Mouse (Mus musculus): ENCODE data around the gene Pym1. TPM values are rescaled to one million over a fixed set of nuclear protein-coding genes. Genes with fewer than 3 reads are reported as not detected.

Pym1 gene
- polyA plus RNA-seq, 1 experiment from 2014 or later, result 42.0 TPM

DNA sequence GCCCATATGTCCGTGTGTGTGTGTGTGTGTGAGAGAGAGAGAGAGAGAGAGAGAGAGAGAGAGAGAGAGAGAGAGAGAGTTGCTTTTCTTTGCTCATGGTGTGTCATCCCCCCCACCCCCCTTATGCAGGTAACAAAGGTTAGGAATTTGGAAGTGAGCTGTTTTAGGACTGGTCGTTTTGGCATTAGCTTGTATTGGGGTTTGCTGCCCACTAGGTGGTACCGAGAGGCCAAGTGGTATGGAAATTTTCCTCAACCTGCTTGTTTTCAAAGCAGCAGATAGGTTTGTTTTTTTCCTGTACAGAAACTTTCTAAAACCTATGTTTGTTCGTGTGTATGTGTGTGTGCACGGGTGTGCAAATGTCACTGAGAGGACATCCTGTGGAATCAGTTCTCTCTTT, 26.0 kb downstream of the Pym1 start:
- Histone ChIP-seq H3K9me3 (ENCODE audit: control insufficient read depth, low read length) (no peaks in the 10 kb centered on the region), H3K27me3 (ENCODE audit: control insufficient read depth, insufficient read depth, low read length) (no peaks in the 10 kb centered on the region), H3K4me3 (replicated peaks; ENCODE audit: low read length) (no peak overlapping the region), H3K4me2 (replicated peaks) (no peak overlapping the region), H3K36me3 (replicated peaks; ENCODE audit: control insufficient read depth, insufficient read depth) (no peaks in the 10 kb centered on the region), H3K4me1 (replicated peaks; ENCODE audit: control insufficient read depth, insufficient read depth, low read length) (no peaks in the 10 kb centered on the region), H3K9ac (no peak overlapping the region), H3K27ac (no peak overlapping the region)
- no peak for DNase-seq (ENCODE audit: low spot score)
- no peak for ATAC-seq (ENCODE audit: low FRiP score)
- WGBS, result 36% methylated on average over 5 of the region's 5 CpGs

DNA sequence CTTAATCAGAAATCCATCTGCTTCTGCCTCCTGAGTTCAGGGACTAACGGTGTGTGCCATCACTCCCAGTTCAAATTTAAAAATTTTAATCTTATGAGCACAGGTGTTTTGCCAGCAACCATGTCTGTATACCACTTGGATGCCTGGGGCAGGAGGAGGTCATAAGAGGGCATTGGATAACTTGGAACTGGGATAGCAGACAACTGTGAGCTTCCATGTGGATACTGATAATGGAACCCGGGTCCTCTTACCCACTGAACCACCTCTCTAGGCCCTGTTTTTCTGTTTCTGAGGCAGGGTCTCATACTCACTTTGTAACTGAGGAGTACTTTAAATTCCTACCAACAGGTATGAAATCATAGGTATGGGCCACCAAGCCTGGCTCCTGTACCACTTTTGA, 30.8 kb downstream of the Pym1 start:
- Histone ChIP-seq H3K4me2 (replicated peaks) (no peak overlapping the region), H3K4me3 (replicated peaks; ENCODE audit: low read length) (no peak overlapping the region), H3K36me3 (replicated peaks; ENCODE audit: control insufficient read depth, insufficient read depth) (no peaks in the 10 kb centered on the region), H3K27ac (no peak overlapping the region), H3K4me1 (replicated peaks; ENCODE audit: control insufficient read depth, insufficient read depth, low read length) (no peaks in the 10 kb centered on the region), H3K9ac (no peak overlapping the region), H3K27me3 (ENCODE audit: control insufficient read depth, insufficient read depth, low read length) (no peaks in the 10 kb centered on the region), H3K9me3 (ENCODE audit: control insufficient read depth, low read length) (peaks cover 3% of the 10 kb centered on the region; the same call in 1 of the 2 replicates)
- WGBS, result 90% methylated on average over 2 of the region's 2 CpGs
- DNase-seq (ENCODE audit: low spot score) (no peak), ATAC-seq (ENCODE audit: low FRiP score) (no peak)

GRCm38 (mm10) chr10:128779011-128779795, 31.5 kb downstream of the Pym1 start:
- Histone ChIP-seq H3K9me3 (ENCODE audit: control insufficient read depth, low read length) (peaks cover 10% of the 10 kb centered on the region), H3K4me3 (replicated peaks; ENCODE audit: low read length) (no peak overlapping the region), H3K9ac (no peak overlapping the region), H3K4me2 (replicated peaks) (no peak overlapping the region), H3K27me3 (ENCODE audit: control insufficient read depth, insufficient read depth, low read length) (no peaks in the 10 kb centered on the region), H3K4me1 (replicated peaks; ENCODE audit: control insufficient read depth, insufficient read depth, low read length) (no peaks in the 10 kb centered on the region), H3K36me3 (replicated peaks; ENCODE audit: control insufficient read depth, insufficient read depth) (no peaks in the 10 kb centered on the region), H3K27ac (peak overlapping the region; percentile 38; the same call in 1 of the 2 replicates)
- ATAC-seq (ENCODE audit: low FRiP score) (no peak), DNase-seq (ENCODE audit: low spot score) (no peak)
- 38% methylated on average over 8 of the region's 8 CpGs for WGBS

DNA sequence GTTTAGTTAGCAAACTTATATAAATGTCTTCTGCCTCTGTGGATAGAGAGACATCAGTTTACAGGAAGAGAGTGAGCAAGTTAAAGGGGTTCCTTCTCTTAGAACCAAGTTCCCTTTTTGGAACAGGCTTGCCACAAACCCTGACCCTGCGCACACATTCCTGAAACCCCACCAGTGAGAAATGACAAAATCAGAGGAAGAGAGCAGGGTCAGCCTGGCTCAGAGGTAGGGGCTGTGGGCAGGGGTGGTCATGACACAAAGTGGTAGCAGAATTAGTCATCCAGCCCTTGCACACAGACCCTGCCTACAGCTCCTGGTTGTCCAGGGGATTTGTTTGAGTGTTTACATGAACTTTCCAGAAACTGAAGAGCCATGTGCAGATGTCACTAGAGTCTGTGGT, 32.5 kb downstream of the Pym1 start:
- H3K36me3 ChIP-seq (replicated peaks; ENCODE audit: control insufficient read depth, insufficient read depth), result no peaks in the 10 kb centered on the region
- no peak for ATAC-seq (ENCODE audit: low FRiP score)

DNA sequence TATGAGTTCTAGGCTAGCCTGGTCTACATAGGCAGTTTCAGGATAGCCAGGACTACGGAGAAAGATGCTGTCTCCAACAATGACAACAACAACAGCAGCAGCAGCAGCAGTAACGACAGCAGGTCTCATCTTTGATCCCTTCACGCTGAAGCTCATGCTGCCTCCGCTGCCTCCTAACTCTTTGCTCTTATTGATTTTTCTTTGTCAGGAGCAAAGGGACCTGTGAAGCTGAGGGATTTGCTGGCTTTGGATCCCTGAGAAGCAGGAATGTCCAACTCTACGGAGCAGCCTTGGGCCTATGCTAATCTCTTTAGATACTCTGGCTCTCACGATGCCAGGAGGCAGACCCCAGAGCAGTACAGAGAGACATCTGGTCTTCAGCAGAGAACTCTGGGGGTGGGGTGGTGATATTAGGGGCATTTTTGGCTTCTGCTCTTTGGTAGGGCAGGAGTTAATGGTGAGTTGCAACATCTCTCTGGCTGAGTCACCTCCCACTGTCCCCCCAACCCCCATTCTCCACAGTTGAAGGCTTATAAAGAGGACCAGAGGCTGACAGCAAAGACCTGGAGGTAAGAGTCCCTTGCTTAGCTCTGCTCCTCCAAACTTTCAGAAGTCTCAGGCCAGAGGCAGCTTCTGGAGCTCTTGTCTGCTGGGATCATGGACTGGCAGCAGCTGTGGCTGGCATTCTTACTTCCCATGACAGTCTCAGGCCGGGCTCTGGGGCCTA, 42.9 kb downstream of the Pym1 start, which contains the start of gene Mmp19:
TSS of gene Mmp19 (plus strand) at position 513 of the 727 bp plus-strand sequence.
- Histone ChIP-seq H3K27ac (no peak within 1 kb of the TSS), H3K4me2 (replicated peaks) (no peak within 1 kb of the TSS), H3K4me3 (replicated peaks; ENCODE audit: low read length) (no peak within 1 kb of the TSS), H3K9me3 (ENCODE audit: control insufficient read depth, low read length) (no peaks in the 10 kb centered on the region), H3K27me3 (ENCODE audit: control insufficient read depth, insufficient read depth, low read length) (no peaks in the 10 kb centered on the region), H3K4me1 (replicated peaks; ENCODE audit: control insufficient read depth, insufficient read depth, low read length) (no peaks in the 10 kb centered on the region), H3K36me3 (replicated peaks; ENCODE audit: control insufficient read depth, insufficient read depth) (no peaks in the 10 kb centered on the region), H3K9ac (no peak within 1 kb of the TSS)
- DNase-seq (ENCODE audit: low spot score), result no peak
- 67% methylated on average over 7 of the region's 7 CpGs for WGBS
- ATAC-seq (ENCODE audit: low FRiP score), result no peak

More for the DNA sequence above, 32.5 kb downstream of the Pym1 start:
- no peaks in the 10 kb centered on the region for H3K4me1 ChIP-seq (replicated peaks; ENCODE audit: control insufficient read depth, insufficient read depth, low read length)
- 100% methylated on average over 1 of the region's 1 CpGs for WGBS
- no peaks in the 10 kb centered on the region for H3K27me3 ChIP-seq (ENCODE audit: control insufficient read depth, insufficient read depth, low read length)
- H3K27ac ChIP-seq, result no peak overlapping the region
- H3K4me3 ChIP-seq (replicated peaks; ENCODE audit: low read length), result no peak overlapping the region
- H3K4me2 ChIP-seq (replicated peaks), result no peak overlapping the region
- H3K9ac ChIP-seq, result no peak overlapping the region
- no peak for DNase-seq (ENCODE audit: low spot score)
- peaks cover 17% of the 10 kb centered on the region for H3K9me3 ChIP-seq (ENCODE audit: control insufficient read depth, low read length)

- no peaks in the 10 kb centered on the region for H3K27me3 ChIP-seq (ENCODE audit: control insufficient read depth, insufficient read depth, low read length)
- no peak overlapping the region for H3K4me3 ChIP-seq (replicated peaks; ENCODE audit: low read length)
- H3K36me3 ChIP-seq (replicated peaks; ENCODE audit: control insufficient read depth, insufficient read depth), result no peaks in the 10 kb centered on the region
- no peak overlapping the region for H3K9ac ChIP-seq
- no peak for DNase-seq (ENCODE audit: low spot score)
- H3K4me1 ChIP-seq (replicated peaks; ENCODE audit: control insufficient read depth, insufficient read depth, low read length), result no peaks in the 10 kb centered on the region
- H3K9me3 ChIP-seq (ENCODE audit: control insufficient read depth, low read length), result no peaks in the 10 kb centered on the region
- no peak overlapping the region for H3K27ac ChIP-seq
- ATAC-seq (ENCODE audit: low FRiP score), result no peak
- no peak overlapping the region for H3K4me2 ChIP-seq (replicated peaks)
These were observed 44.4 kb downstream of the Pym1 start for GRCm38 (mm10) chr10:128792041-128792440.

GRCm38 (mm10) chr10:128793258-128793657, 45.6 kb downstream of the Pym1 start:
- DNase-seq (ENCODE audit: low spot score) (no peak), ATAC-seq (ENCODE audit: low FRiP score) (no peak)
- Histone ChIP-seq H3K36me3 (replicated peaks; ENCODE audit: control insufficient read depth, insufficient read depth) (no peaks in the 10 kb centered on the region), H3K9ac (no peak overlapping the region), H3K4me2 (replicated peaks) (no peak overlapping the region), H3K27ac (no peak overlapping the region), H3K4me3 (replicated peaks; ENCODE audit: low read length) (no peak overlapping the region), H3K4me1 (replicated peaks; ENCODE audit: control insufficient read depth, insufficient read depth, low read length) (no peaks in the 10 kb centered on the region), H3K27me3 (ENCODE audit: control insufficient read depth, insufficient read depth, low read length) (no peaks in the 10 kb centered on the region), H3K9me3 (ENCODE audit: control insufficient read depth, low read length) (no peaks in the 10 kb centered on the region)
- 81% methylated on average over 1 of the region's 1 CpGs for WGBS

GRCm38 (mm10) chr10:128794391-128794790, 46.7 kb downstream of the Pym1 start:
- DNase-seq (ENCODE audit: low spot score) (no peak), ATAC-seq (ENCODE audit: low FRiP score) (no peak)
- WGBS, result 94% methylated on average over 5 of the region's 5 CpGs
- Histone ChIP-seq H3K4me2 (replicated peaks) (no peak overlapping the region), H3K9me3 (ENCODE audit: control insufficient read depth, low read length) (no peaks in the 10 kb centered on the region), H3K4me1 (replicated peaks; ENCODE audit: control insufficient read depth, insufficient read depth, low read length) (no peaks in the 10 kb centered on the region), H3K27ac (no peak overlapping the region), H3K27me3 (ENCODE audit: control insufficient read depth, insufficient read depth, low read length) (no peaks in the 10 kb centered on the region), H3K4me3 (replicated peaks; ENCODE audit: low read length) (no peak overlapping the region), H3K9ac (no peak overlapping the region), H3K36me3 (replicated peaks; ENCODE audit: control insufficient read depth, insufficient read depth) (no peaks in the 10 kb centered on the region; the same call in 1 of the 2 replicates)

GRCm38 (mm10) chr10:128795581-128795980, 47.9 kb downstream of the Pym1 start:
- DNase-seq (ENCODE audit: low spot score) (no peak), ATAC-seq (ENCODE audit: low FRiP score) (no peak)
- no peak overlapping the region for H3K4me3 ChIP-seq (replicated peaks; ENCODE audit: low read length)
- H3K27ac ChIP-seq, result no peak overlapping the region
- H3K9ac ChIP-seq, result no peak overlapping the region
- 97% methylated on average over 3 of the region's 3 CpGs for WGBS
- peaks cover 7% of the 10 kb centered on the region; the same call in 1 of the 2 replicates for H3K36me3 ChIP-seq (replicated peaks; ENCODE audit: control insufficient read depth, insufficient read depth)
- H3K27me3 ChIP-seq (ENCODE audit: control insufficient read depth, insufficient read depth, low read length), result no peaks in the 10 kb centered on the region
- no peak overlapping the region for H3K4me2 ChIP-seq (replicated peaks)
- H3K9me3 ChIP-seq (ENCODE audit: control insufficient read depth, low read length), result no peaks in the 10 kb centered on the region
- H3K4me1 ChIP-seq (replicated peaks; ENCODE audit: control insufficient read depth, insufficient read depth, low read length), result no peaks in the 10 kb centered on the region
